ENCODE assay signal across 13 mouse cellular contexts in genomic region chr2:160407720-160408119, GRCm38 (mm10). TPM values are rescaled to one million over a fixed set of nuclear protein-coding genes. Genes with fewer than 3 reads are reported as not detected.
DNase-seq lines count a peak whose midpoint lies in the region; ATAC-seq and TF ChIP-seq lines count a peak whose summit lies in the region.
"Had no signal": no experiment of that assay in that cellular context is flagged by ENCODE, and none has a peak within 500 bp of the region (broad histone marks: within the 10 kb centered on the region; RNA-seq: fewer than 3 reads in every experiment).

No protein-coding gene starts in this region.

- TF ChIP-seq EP300 in liver, postnatal 0 days (IDR thresholded peaks at IDR 0.05; ENCODE audit: low read depth), result no peak

- peak; percentile 37 for TF ChIP-seq CTCF in intestine, postnatal 0 days (IDR thresholded peaks at IDR 0.05; ENCODE audit: low read depth)
- no peak for TF ChIP-seq CTCF in G1E (IDR thresholded peaks at IDR 0.05; ENCODE audit: low read depth, low read length)
- peak; percentile 24 for TF ChIP-seq CTCF in liver, postnatal 0 days (IDR thresholded peaks at IDR 0.05; ENCODE audit: low read depth)

- no peak for ATAC-seq in intestine, postnatal 0 days
- no peak for ATAC-seq in intestine, embryonic 15.5 days
- 0 out of 2 replicates have a peak, but pooled peaks have one; percentile 30 for ATAC-seq in midbrain, embryonic 12.5 days (ENCODE audit: low FRiP score, low read depth)
- ATAC-seq in midbrain, embryonic 13.5 days, result no peak
- ATAC-seq in G1E (ENCODE audit: extremely low read depth, insufficient number of reproducible peaks, low FRiP score, poor library complexity, severe bottlenecking), result no peak
- no peak for ATAC-seq in liver, postnatal 0 days
- ATAC-seq in granulocyte monocyte progenitor cell, adult 5-6 weeks (replicated peaks; ENCODE audit: poor library complexity, severe bottlenecking), result no peak
- ATAC-seq: forebrain, embryonic 14.5 days had no signal

- H3K4me1 ChIP-seq in intestine, postnatal 0 days (replicated peaks; ENCODE audit: control insufficient read depth, insufficient read depth, low read length), result no peaks in the 10 kb centered on the region
- H3K4me1 ChIP-seq in intestine, embryonic 15.5 days (replicated peaks), result no peaks in the 10 kb centered on the region
- H3K4me1 ChIP-seq in midbrain, embryonic 12.5 days, result 0 out of 2 replicates have a peak, but pooled peaks cover 4% of the 10 kb centered on the region
- peaks cover 3% of the 10 kb centered on the region; the same call in 1 of the 2 replicates for H3K4me1 ChIP-seq in midbrain, embryonic 13.5 days (replicated peaks)
- H3K4me1 ChIP-seq in G1E (ENCODE audit: insufficient read depth, low read depth, low read length), result no peaks in the 10 kb centered on the region
- no peaks in the 10 kb centered on the region for H3K4me1 ChIP-seq in liver, postnatal 0 days (ENCODE audit: insufficient read depth)
- H3K4me1 ChIP-seq: limb, embryonic 10.5 days had no signal

- no peak overlapping the region for H3K4me2 ChIP-seq in intestine, postnatal 0 days (replicated peaks; ENCODE audit: low read depth)
- H3K4me2 ChIP-seq in intestine, embryonic 15.5 days (replicated peaks), result no peak overlapping the region
- no peak overlapping the region for H3K4me2 ChIP-seq in midbrain, embryonic 12.5 days (replicated peaks)
- H3K4me2 ChIP-seq in midbrain, embryonic 13.5 days (replicated peaks), result no peak overlapping the region
- H3K4me2 ChIP-seq in liver, postnatal 0 days (ENCODE audit: low read depth, low read length), result no peak overlapping the region

- no peaks in the 10 kb centered on the region for H3K9me3 ChIP-seq in intestine, postnatal 0 days (ENCODE audit: control insufficient read depth)
- no peaks in the 10 kb centered on the region for H3K9me3 ChIP-seq in intestine, embryonic 15.5 days
- no peaks in the 10 kb centered on the region for H3K9me3 ChIP-seq in midbrain, embryonic 12.5 days
- no peaks in the 10 kb centered on the region for H3K9me3 ChIP-seq in midbrain, embryonic 13.5 days
- peaks cover 52% of the 10 kb centered on the region for H3K9me3 ChIP-seq in G1E (replicated peaks)
- H3K9me3 ChIP-seq in liver, postnatal 0 days (ENCODE audit: low read length), result no peaks in the 10 kb centered on the region
- H3K9me3 ChIP-seq: limb, embryonic 10.5 days had no signal

- no peak for DNase-seq in G1E (ENCODE audit: low spot score)
- no peak for DNase-seq in liver, postnatal 0 days
- DNase-seq in spleen, postnatal 4 days (ENCODE audit: low spot score in 2 of 2), result no peak
- DNase-seq: adrenal gland, postnatal 36 days; cerebellum, adult 11-12 months; kidney, adult 11 months had no signal

- H3K27ac ChIP-seq in intestine, postnatal 0 days (ENCODE audit: low read depth, low read length), result no peak overlapping the region
- H3K27ac ChIP-seq in intestine, embryonic 15.5 days, result no peak overlapping the region
- H3K27ac ChIP-seq in midbrain, embryonic 12.5 days (replicated peaks), result no peak overlapping the region
- H3K27ac ChIP-seq in midbrain, embryonic 13.5 days, result no peak overlapping the region
- H3K27ac ChIP-seq in liver, postnatal 0 days (ENCODE audit: low read depth), result no peak overlapping the region
- H3K27ac ChIP-seq: limb, embryonic 10.5 days had no signal

- no peaks in the 10 kb centered on the region for H3K36me3 ChIP-seq in intestine, postnatal 0 days (ENCODE audit: control insufficient read depth, insufficient read depth)
- no peaks in the 10 kb centered on the region for H3K36me3 ChIP-seq in intestine, embryonic 15.5 days
- H3K36me3 ChIP-seq in midbrain, embryonic 12.5 days, result no peaks in the 10 kb centered on the region
- H3K36me3 ChIP-seq in midbrain, embryonic 13.5 days, result no peaks in the 10 kb centered on the region
- no peaks in the 10 kb centered on the region for H3K36me3 ChIP-seq in G1E (replicated peaks)
- no peaks in the 10 kb centered on the region for H3K36me3 ChIP-seq in liver, postnatal 0 days (replicated peaks; ENCODE audit: insufficient read depth, low read length)
- H3K36me3 ChIP-seq: limb, embryonic 10.5 days had no signal

- H3K4me3 ChIP-seq in intestine, postnatal 0 days (ENCODE audit: low read depth, low read length), result no peak overlapping the region
- no peak overlapping the region for H3K4me3 ChIP-seq in intestine, embryonic 15.5 days (replicated peaks)
- no peak overlapping the region for H3K4me3 ChIP-seq in midbrain, embryonic 12.5 days
- no peak overlapping the region for H3K4me3 ChIP-seq in midbrain, embryonic 13.5 days (replicated peaks)
- 0 out of 2 replicates have a peak overlapping the region, but pooled peaks have one; percentile 0 for H3K4me3 ChIP-seq in G1E (ENCODE audit: low read depth, low read length)
- no peak overlapping the region for H3K4me3 ChIP-seq in liver, postnatal 0 days (ENCODE audit: low read depth, low read length)
- H3K4me3 ChIP-seq: limb, embryonic 10.5 days had no signal

- H3K27me3 ChIP-seq in intestine, postnatal 0 days (replicated peaks; ENCODE audit: control insufficient read depth, insufficient read depth, low read length), result 0 out of 2 replicates have a peak, but pooled peaks cover 3% of the 10 kb centered on the region
- no peaks in the 10 kb centered on the region for H3K27me3 ChIP-seq in intestine, embryonic 15.5 days (replicated peaks)
- H3K27me3 ChIP-seq in midbrain, embryonic 12.5 days, result no peaks in the 10 kb centered on the region
- H3K27me3 ChIP-seq in midbrain, embryonic 13.5 days, result no peaks in the 10 kb centered on the region
- no peaks in the 10 kb centered on the region for H3K27me3 ChIP-seq in G1E (ENCODE audit: insufficient read depth, low read length)
- H3K27me3 ChIP-seq in liver, postnatal 0 days (ENCODE audit: insufficient read depth, low read length), result no peaks in the 10 kb centered on the region

- 80% methylated on average over 3 of the region's 3 CpGs for WGBS in intestine, postnatal 0 days
- WGBS in intestine, embryonic 15.5 days, result 86% methylated on average over 3 of the region's 3 CpGs
- WGBS in midbrain, embryonic 12.5 days, result 85% methylated on average over 3 of the region's 3 CpGs
- WGBS in midbrain, embryonic 13.5 days, result 82% methylated on average over 3 of the region's 3 CpGs
- 66% methylated on average over 3 of the region's 3 CpGs for WGBS in liver, postnatal 0 days (ENCODE audit: insufficient replicate concordance)

- H3K9ac ChIP-seq in intestine, postnatal 0 days (ENCODE audit: low read depth, low read length), result no peak overlapping the region
- no peak overlapping the region for H3K9ac ChIP-seq in intestine, embryonic 15.5 days
- no peak overlapping the region for H3K9ac ChIP-seq in midbrain, embryonic 12.5 days (replicated peaks)
- no peak overlapping the region for H3K9ac ChIP-seq in midbrain, embryonic 13.5 days (replicated peaks)
- H3K9ac ChIP-seq in liver, postnatal 0 days (replicated peaks), result no peak overlapping the region

RNA-seq across cellular contexts. Expression of gene Mafb, which starts 40.9 kb away (rescaled TPM):
- 98.5 and 114 TPM in 2 replicates for polyA plus RNA-seq in intestine, postnatal 0 days (2015; fragmentation: Nextera tagmentation; extraction: Ambion mirVana)
- 10.1 and 12.0 TPM in 2 replicates for polyA plus RNA-seq in intestine, embryonic 15.5 days (2015; fragmentation: Nextera tagmentation; extraction: Ambion mirVana)
- 8.6 and 8.8 TPM in 2 replicates for polyA plus RNA-seq in midbrain, embryonic 12.5 days (2016; fragmentation: Nextera tagmentation; extraction: Ambion mirVana)
- polyA plus RNA-seq in midbrain, embryonic 13.5 days (2015; fragmentation: Nextera tagmentation; extraction: Ambion mirVana), result 4.7 and 5.9 TPM in 2 replicates
- total RNA-seq in G1E (2014; fragmentation: Nextera tagmentation), result not detected in 2 replicates
- 0.05 TPM in 1 of 2 replicates, not detected in the other for total RNA-seq in G1E (2017)
- not detected in 2 replicates for polyA plus RNA-seq in G1E (2012)
- 9.2 and 11.6 TPM in 2 replicates for polyA plus RNA-seq in liver, postnatal 0 days (2015; fragmentation: Nextera tagmentation; extraction: Ambion mirVana)
- total RNA-seq in granulocyte monocyte progenitor cell, adult 5-6 weeks (2014; fragmentation: Nextera tagmentation), result not detected in 2 replicates
- total RNA-seq in granulocyte monocyte progenitor cell, adult 5-6 weeks (2017), result 0.39 TPM in 1 of 2 replicates, not detected in the other
